Comparison of ENCODE assay signal across 11 mouse cellular contexts in the genomic region with DNA sequence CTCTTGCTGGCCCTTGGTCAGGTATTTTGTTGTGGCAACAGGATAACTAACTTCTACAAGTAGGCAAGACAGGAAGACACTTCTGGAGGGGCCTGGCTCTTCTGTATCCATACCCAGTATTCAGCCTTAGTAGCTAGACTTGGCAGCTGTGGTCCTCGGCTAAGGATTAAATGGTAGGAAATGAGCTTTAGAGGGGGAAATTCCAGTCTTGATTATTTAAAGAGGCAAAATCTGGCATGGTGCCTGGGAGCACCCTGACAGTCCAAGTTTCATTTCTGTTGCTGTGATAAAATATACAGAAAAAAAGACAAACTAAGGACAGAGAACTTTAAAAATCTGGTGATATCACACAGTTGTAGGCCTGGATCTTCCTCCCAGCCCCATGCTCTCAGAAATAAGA. TPM values are rescaled to one million over a fixed set of nuclear protein-coding genes. Genes with fewer than 3 reads are reported as not detected.
A peak's percentile ranks its signal among the peaks of the same experiment; 100 is the strongest.
DNase-seq lines count a peak whose midpoint lies in the region; TF ChIP-seq lines count a peak whose summit lies in the region.
"Had no signal": no experiment of that assay in that cellular context is flagged by ENCODE, and none has a peak within 500 bp of the region (broad histone marks: within the 10 kb centered on the region; RNA-seq: fewer than 3 reads in every experiment).

No protein-coding gene starts in this region.

- no peak for DNase-seq in gastrocnemius, adult 2 months
- DNase-seq in gastrocnemius, postnatal 25 days = no peak
- DNase-seq in right cerebral cortex, adult 18-20 months = peak; percentile 64
- no peak for DNase-seq in right cerebral cortex, postnatal 25 days
- peak; percentile 87 for DNase-seq in kidney, postnatal 10 days
- peak; percentile 74 for DNase-seq in telencephalon, adult 2 months (ENCODE audit: low read depth, low spot score)
- no peak for DNase-seq in ovary, postnatal 14 days (ENCODE audit: low spot score)
- DNase-seq in gastrocnemius, postnatal 14 days = no peak

- H3K4me3 ChIP-seq in gastrocnemius, adult 2 months = no peak overlapping the region
- H3K4me3 ChIP-seq: hindbrain, embryonic 13.5 days; megakaryocyte, embryonic 14.5 days had no signal

- intact Hi-C loops in gastrocnemius, adult 2 months (cut with DNase I) = no loop called here
- intact Hi-C loops in gastrocnemius, postnatal 14 days (cut with DNase I; ENCODE audit: low total_unique reads) = no loop called here

- H3K27ac ChIP-seq in gastrocnemius, adult 2 months = peak overlapping the region; percentile 31
- H3K27ac ChIP-seq: hindbrain, embryonic 13.5 days had no signal

- TF ChIP-seq CTCF in gastrocnemius, adult 2 months (IDR thresholded peaks at IDR 0.05) = no peak

RNA-seq across cellular contexts. Expression of gene Trim56, which starts 20.0 kb away (rescaled TPM):
- 1 to 10 TPM; 7.5 to 9.3 TPM for total RNA-seq in gastrocnemius, adult 2 months (2021)
- 1 to 10 TPM; 7.4 TPM for total RNA-seq in gastrocnemius, postnatal 25 days (2021)
- 1 to 10 TPM; 7.6 to 9.1 TPM for total RNA-seq in gastrocnemius, postnatal 14 days (2021)

RNA-seq across cellular contexts. Expression of gene Serpine1, which starts 24.0 kb away (rescaled TPM):
- total RNA-seq in gastrocnemius, adult 2 months (2021) = 1 to 10 TPM; 2.5 to 2.8 TPM
- total RNA-seq in gastrocnemius, postnatal 25 days (2021) = 1 to 10 TPM; 1.3 to 4.9 TPM
- 1 to 10 TPM; 1.2 to 1.9 TPM for total RNA-seq in gastrocnemius, postnatal 14 days (2021)

RNA-seq across cellular contexts. Expression of gene Ap1s1, which starts 50.1 kb away (rescaled TPM):
- 10 to 100 TPM; 12.4 to 19.2 TPM for total RNA-seq in gastrocnemius, adult 2 months (2021)
- 10 to 100 TPM; 13.5 to 23.4 TPM for total RNA-seq in gastrocnemius, postnatal 25 days (2021)
- 10 to 100 TPM; 24.3 to 26.0 TPM for total RNA-seq in gastrocnemius, postnatal 14 days (2021)

RNA-seq across cellular contexts. Expression of gene Muc3, which starts 53.1 kb away (rescaled TPM):
- total RNA-seq in gastrocnemius, adult 2 months (2021) = not detected
- total RNA-seq in gastrocnemius, postnatal 25 days (2021) = not detected
- not detected for total RNA-seq in gastrocnemius, postnatal 14 days (2021)
- total RNA-seq: adrenal gland, adult 18-20 months had no signal

Comparison
In these comparisons a context has a peak if more than half of its experiments do, and no peak if none do; other contexts are left out.
1. DNase-seq: peak in right cerebral cortex, adult 18-20 months (single experiment), kidney, postnatal 10 days (single experiment) and telencephalon, adult 2 months (single experiment); none in gastrocnemius, adult 2 months (single experiment), gastrocnemius, postnatal 25 days (single experiment), right cerebral cortex, postnatal 25 days (single experiment), ovary, postnatal 14 days (single experiment) and gastrocnemius, postnatal 14 days (single experiment).